Mouse (Mus musculus) stomach, embryonic 14.5 days (tissue): Measurements from ENCODE around the gene Phactr1. TPM values are rescaled to one million over a fixed set of nuclear protein-coding genes. Genes with fewer than 3 reads are reported as not detected.

ENCODE experiments used
- ATAC-seq: fragments of 200-750 bp; cut with Nextera tagmentation; 2 replicates; pipeline ENCODE4 v1.8.0; 2017; ENCODE audit warnings: low read depth, moderate TSS enrichment; ENCODE audit not compliant: insufficient number of reproducible peaks, insufficient read depth, low FRiP score
- H3K27ac ChIP-seq: fragments of 300-500 bp; sonication (generic); 2 replicates; pipeline ENCODE4 v1.5.1; 2014; ENCODE audit warnings: mild to moderate bottlenecking, low read length, moderate library complexity, mixed read lengths
- H3K27me3 ChIP-seq: fragments of 300-500 bp; sonication (generic); 2 replicates; pipeline ENCODE4 v1.6.1; 2014; ENCODE audit warnings: low read length, control low read depth, mixed read lengths; ENCODE audit not compliant: control insufficient read depth, insufficient read depth
- H3K36me3 ChIP-seq: fragments of 300-500 bp; sonication (generic); 2 replicates; pipeline ENCODE4 v1.6.1; 2014; ENCODE audit warnings: mild to moderate bottlenecking, control low read depth, low read length, moderate library complexity, mixed read lengths; ENCODE audit not compliant: control insufficient read depth, insufficient read depth
- H3K4me1 ChIP-seq: fragments of 300-500 bp; sonication (generic); 2 replicates; pipeline ENCODE4 v1.6.1; 2014; ENCODE audit warnings: low read length, control low read depth, mixed read lengths; ENCODE audit not compliant: control insufficient read depth, insufficient read depth
- H3K4me2 ChIP-seq: fragments of 300-500 bp; sonication (generic); replicated peaks from 2 replicates; pipeline ENCODE4 v1.6.1; 2014; ENCODE audit warnings: low read depth, low read length, control low read depth
- H3K4me3 ChIP-seq: fragments of 300-500 bp; sonication (generic); 2 replicates; pipeline ENCODE4 v1.5.1; 2014; ENCODE audit warnings: low read depth, low read length, control low read depth
- H3K9ac ChIP-seq: fragments of 300-500 bp; sonication (generic); replicated peaks from 2 replicates; pipeline ENCODE4 v1.6.1; 2014; ENCODE audit warnings: low read depth, mild to moderate bottlenecking, control low read depth, low read length, moderate library complexity, mixed read lengths
- H3K9me3 ChIP-seq: fragments of 300-500 bp; sonication (generic); 2 replicates; pipeline ENCODE4 v1.6.1; 2016; ENCODE audit warnings: low read depth, low read length, control low read depth; ENCODE audit not compliant: control insufficient read depth
- WGBS: fragments of 180-500 bp; shearing (Covaris S2); extraction: QIAGEN DNeasy Blood & Tissue Kit; methylation state at CpG from one replicate; pipeline ENCODE4 v1.1.7; 2014; 5-methylcytosine and 5-hydroxymethylcytosine counted together
- polyA plus RNA-seq: library from polyadenylated mRNA; unstranded; fragments of >200 nt; fragmentation: Nextera tagmentation; extraction: Ambion mirVana; gene quantifications from 2 replicates; pipeline ENCODE4 v1.2.1, GENCODE M21; 2014

Phactr1 gene
- polyA plus RNA-seq, 1 experiment from 2014 or later = 8.0 TPM

DNA sequence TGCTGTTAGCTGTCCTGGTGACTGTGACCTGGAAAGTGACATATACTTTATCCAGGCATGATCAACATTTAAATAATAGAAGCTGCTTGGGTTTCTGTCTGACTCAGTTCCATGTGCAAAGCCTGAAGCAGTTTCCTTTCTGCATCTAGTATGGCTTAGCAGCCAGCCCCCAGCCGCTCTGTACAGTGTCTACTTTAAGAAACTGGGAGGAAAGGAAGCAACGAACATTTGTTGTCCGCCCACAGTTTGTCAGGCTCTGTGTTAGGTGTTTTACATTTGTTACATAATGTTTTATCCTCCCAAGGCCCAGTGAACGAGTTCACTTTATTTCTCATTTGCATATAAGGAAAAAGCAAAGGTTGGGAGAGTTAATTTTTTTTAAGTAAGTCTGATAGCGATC lies 16.2 kb downstream of the Phactr1 start:
- Histone ChIP-seq H3K36me3 (no peaks in the 10 kb centered on the region), H3K4me1 (no peaks in the 10 kb centered on the region), H3K4me2 (no peak overlapping the region), H3K27me3 (no peaks in the 10 kb centered on the region), H3K9me3 (no peaks in the 10 kb centered on the region), H3K27ac (no peak overlapping the region), H3K4me3 (no peak overlapping the region), H3K9ac (no peak overlapping the region)
- 79% methylated on average over 5 of the region's 5 CpGs for WGBS
- no peak for ATAC-seq

- H3K4me2 ChIP-seq = 0 out of 2 replicates have a peak overlapping the region, but pooled peaks have one; percentile 3
- WGBS = 12% methylated on average over 10 of the region's 11 CpGs
- no peak for ATAC-seq
- H3K27me3 ChIP-seq = peaks cover 20% of the 10 kb centered on the region
- no peaks in the 10 kb centered on the region for H3K4me1 ChIP-seq
- H3K36me3 ChIP-seq = no peaks in the 10 kb centered on the region
- no peaks in the 10 kb centered on the region for H3K9me3 ChIP-seq
- H3K27ac ChIP-seq = no peak overlapping the region
- no peak overlapping the region for H3K9ac ChIP-seq
- no peak overlapping the region for H3K4me3 ChIP-seq
Measured at GRCm38 (mm10) chr13:42709148-42709547, 28.7 kb downstream of the Phactr1 start.

GRCm38 (mm10) chr13:42709611-42710331 lies 29.3 kb downstream of the Phactr1 start:
- Histone ChIP-seq H3K4me2 (peak overlapping the region; percentile 39), H3K27me3 (peaks cover 20% of the 10 kb centered on the region), H3K9ac (no peak overlapping the region), H3K4me3 (peak overlapping the region; percentile 24), H3K4me1 (no peaks in the 10 kb centered on the region), H3K36me3 (no peaks in the 10 kb centered on the region), H3K27ac (no peak overlapping the region), H3K9me3 (no peaks in the 10 kb centered on the region)
- peak; percentile 18; the same call in 1 of the 2 replicates for ATAC-seq
- WGBS = 2% methylated on average over 39 of the region's 39 CpGs

DNA sequence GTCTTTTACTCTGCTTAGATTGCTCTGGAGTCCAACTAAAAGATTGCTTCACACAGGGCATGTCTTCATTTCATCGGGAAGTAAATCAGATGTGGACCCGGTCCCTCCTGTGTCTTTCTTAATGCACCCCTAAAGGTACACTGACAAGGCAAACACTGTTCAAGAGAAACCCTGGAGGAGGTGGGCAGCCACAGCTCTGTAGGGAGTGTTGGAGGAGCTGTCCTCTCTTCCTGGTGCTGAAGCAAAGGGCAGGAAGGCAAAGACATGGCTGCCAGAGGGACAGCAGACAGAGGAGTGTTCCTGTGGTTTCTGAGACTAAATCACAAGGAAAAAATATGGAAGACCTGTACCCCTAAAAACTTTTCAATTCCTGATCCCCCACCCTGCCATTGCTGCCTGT lies 31.1 kb downstream of the Phactr1 start:
- no peaks in the 10 kb centered on the region for H3K36me3 ChIP-seq
- H3K4me2 ChIP-seq = no peak overlapping the region
- H3K9ac ChIP-seq = no peak overlapping the region
- ATAC-seq = no peak
- no peak overlapping the region for H3K4me3 ChIP-seq
- H3K4me1 ChIP-seq = no peaks in the 10 kb centered on the region
- no peaks in the 10 kb centered on the region for H3K9me3 ChIP-seq
- H3K27ac ChIP-seq = no peak overlapping the region
- H3K27me3 ChIP-seq = peaks cover 20% of the 10 kb centered on the region
- WGBS = 37% methylated on average over 2 of the region's 2 CpGs

DNA sequence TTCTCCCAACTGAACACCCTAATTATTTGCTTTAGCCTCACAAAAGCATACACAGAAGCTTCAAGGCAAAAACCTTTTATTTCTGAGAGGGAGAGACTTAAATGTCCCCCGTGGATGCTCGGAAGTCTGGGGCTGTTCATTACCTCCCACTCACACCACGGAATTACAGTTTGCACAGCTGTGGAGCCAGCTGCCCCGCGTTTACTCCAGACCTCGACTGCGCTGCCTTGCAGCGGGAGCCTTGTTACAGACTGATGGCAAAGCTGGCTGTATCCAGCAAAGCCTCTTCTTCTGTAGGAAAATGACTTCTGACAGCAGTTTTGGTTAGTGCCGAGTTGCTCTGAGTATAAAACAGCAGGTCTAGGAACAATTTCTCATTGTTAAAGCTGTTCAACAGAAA lies 39.0 kb downstream of the Phactr1 start:
- Histone ChIP-seq H3K9me3 (no peaks in the 10 kb centered on the region), H3K9ac (no peak overlapping the region), H3K4me1 (no peaks in the 10 kb centered on the region), H3K27me3 (no peaks in the 10 kb centered on the region), H3K4me3 (no peak overlapping the region), H3K4me2 (no peak overlapping the region), H3K36me3 (no peaks in the 10 kb centered on the region), H3K27ac (no peak overlapping the region)
- 24% methylated on average over 9 of the region's 9 CpGs for WGBS
- ATAC-seq = no peak

DNA sequence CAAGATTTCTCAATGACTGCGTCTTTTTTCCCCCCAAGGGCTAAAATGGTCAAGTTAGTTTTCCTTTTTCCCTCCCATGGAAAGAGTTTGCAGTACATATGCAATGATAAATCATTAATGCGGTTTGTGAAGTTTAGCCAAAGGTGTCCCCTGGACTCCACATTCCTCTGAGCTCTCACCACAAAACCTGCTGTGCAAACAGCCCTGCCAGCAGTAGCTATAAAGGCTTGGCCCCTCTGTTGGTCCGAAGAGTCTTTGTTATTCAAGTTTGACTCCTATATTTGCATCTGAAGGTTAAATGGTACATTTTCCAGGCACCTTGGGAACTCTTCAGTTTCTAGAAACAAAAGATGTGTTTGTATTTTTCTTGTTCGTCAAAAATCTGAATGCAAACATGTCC lies 39.7 kb downstream of the Phactr1 start:
- Histone ChIP-seq H3K27me3 (no peaks in the 10 kb centered on the region), H3K9me3 (no peaks in the 10 kb centered on the region), H3K36me3 (no peaks in the 10 kb centered on the region), H3K4me3 (no peak overlapping the region), H3K27ac (no peak overlapping the region), H3K9ac (no peak overlapping the region), H3K4me2 (no peak overlapping the region), H3K4me1 (no peaks in the 10 kb centered on the region)
- 37% methylated on average over 4 of the region's 4 CpGs for WGBS
- no peak for ATAC-seq

DNA sequence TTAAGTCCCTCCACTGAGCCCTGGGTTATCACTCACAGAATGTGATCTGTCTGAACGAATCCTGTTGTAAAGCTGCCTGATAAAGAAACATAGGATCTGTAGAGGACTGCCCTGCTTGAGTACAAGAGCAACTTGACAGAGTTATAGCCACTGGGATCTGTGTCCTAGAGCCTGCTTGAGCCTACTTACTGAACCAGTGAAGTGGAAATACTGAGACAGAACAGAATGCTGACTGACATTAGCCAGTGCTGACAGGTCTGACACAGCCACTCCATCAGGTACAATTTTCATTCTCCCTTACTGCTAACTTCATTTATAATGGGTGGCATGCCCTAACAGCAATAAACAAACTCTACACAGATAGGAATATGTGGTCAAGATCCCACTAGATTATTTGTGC lies 40.2 kb downstream of the Phactr1 start:
- Histone ChIP-seq H3K27ac (no peak overlapping the region), H3K4me1 (no peaks in the 10 kb centered on the region), H3K4me2 (no peak overlapping the region), H3K9ac (no peak overlapping the region), H3K27me3 (no peaks in the 10 kb centered on the region), H3K9me3 (no peaks in the 10 kb centered on the region), H3K36me3 (no peaks in the 10 kb centered on the region), H3K4me3 (no peak overlapping the region)
- 25% methylated on average over 1 of the region's 1 CpGs for WGBS
- no peak for ATAC-seq

DNA sequence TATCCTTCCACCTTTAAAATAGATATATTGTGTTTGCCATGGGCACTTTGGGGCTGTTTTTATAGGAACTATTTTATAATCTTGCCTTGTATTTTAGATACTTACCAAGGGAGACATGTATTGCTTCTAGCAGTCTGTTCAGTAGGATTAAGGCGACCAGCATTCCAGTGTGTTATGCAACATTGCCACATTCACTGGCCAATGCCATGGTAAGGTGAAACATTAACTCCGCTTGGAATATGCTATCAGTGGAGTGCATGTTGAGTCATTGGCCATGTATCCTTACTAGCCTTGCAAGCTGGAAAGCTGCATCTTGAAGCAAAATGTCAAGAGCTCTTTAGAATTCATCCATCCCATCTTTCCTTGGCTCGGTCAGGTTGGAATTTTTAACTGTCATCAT lies 43.6 kb downstream of the Phactr1 start:
- no peaks in the 10 kb centered on the region for H3K4me1 ChIP-seq
- H3K4me2 ChIP-seq = no peak overlapping the region

DNA sequence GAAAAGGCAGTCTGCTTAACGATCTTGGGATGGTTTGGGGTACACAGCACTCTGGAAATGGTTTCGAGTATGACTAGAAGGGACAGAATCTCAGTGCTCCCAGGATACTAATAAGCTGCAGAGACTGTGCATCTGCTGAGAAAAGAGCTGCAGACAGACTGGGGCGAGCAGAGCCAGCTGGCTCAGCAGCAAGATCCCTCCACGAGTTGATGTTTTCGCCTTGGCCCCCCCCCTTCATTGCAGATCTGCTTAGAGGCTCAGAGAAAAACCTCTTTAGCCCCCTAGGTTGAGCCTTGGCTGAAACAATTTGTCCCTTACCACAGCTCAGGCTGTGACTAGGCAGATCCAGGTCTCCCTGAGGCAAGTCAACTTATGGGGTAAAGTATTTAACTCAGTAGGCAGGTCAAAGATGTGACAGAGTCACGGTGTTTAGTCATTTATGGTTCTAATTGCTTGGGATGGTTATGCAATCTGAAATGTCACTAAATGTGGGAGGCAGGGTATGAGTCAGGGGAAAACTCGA lies 45.3 kb downstream of the Phactr1 start:
- Histone ChIP-seq H3K4me2 (no peak overlapping the region), H3K27me3 (no peaks in the 10 kb centered on the region), H3K27ac (no peak overlapping the region), H3K36me3 (no peaks in the 10 kb centered on the region), H3K9ac (no peak overlapping the region), H3K4me1 (no peaks in the 10 kb centered on the region), H3K4me3 (no peak overlapping the region), H3K9me3 (no peaks in the 10 kb centered on the region)
- 65% methylated on average over 7 of the region's 7 CpGs for WGBS
- ATAC-seq = no peak

More for the DNA sequence above, 43.6 kb downstream of the Phactr1 start:
- Histone ChIP-seq H3K9ac (no peak overlapping the region), H3K36me3 (no peaks in the 10 kb centered on the region), H3K4me3 (no peak overlapping the region), H3K27ac (no peak overlapping the region), H3K9me3 (no peaks in the 10 kb centered on the region), H3K27me3 (no peaks in the 10 kb centered on the region)
- WGBS = 83% methylated on average over 3 of the region's 3 CpGs
- ATAC-seq = no peak
